Mouse (Mus musculus): ENCODE measurements at regions not wholly inside any gene's neighbourhood (a gene's known extent, or its start where the extent isn't known, plus 50 kb on each side); places are given as distances from the start of the nearest gene placed in this dataset.
A peak's percentile ranks its signal among the peaks of the same experiment; 100 is the strongest.
"Not testable (repeated sequence)": the region's sequence is repeated elsewhere in the genome, so short reads cannot be mapped to it uniquely, and the experiment has no call there.

DNA sequence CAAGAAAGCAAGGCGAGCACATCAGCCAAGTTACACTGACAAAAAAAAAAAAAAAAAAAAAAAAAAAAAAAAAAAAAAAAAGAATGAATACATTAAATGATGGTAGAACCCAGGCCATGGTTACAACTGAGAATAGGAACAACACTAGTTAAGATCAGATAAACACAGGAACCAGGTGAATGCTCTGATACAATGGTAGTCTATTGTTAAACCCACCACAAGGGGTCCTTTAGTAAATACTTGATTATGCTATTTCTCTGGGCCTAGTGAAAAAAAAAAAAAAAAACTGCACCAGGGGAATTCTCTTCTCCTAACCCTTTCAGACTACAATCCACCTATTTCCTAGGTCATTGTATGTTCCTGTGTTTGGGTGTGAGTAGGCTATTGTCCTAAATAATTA lies 2289.7 kb downstream of the Cntnap5b start:
- no peak for DNase-seq (ENCODE audit: low spot score)

DNA sequence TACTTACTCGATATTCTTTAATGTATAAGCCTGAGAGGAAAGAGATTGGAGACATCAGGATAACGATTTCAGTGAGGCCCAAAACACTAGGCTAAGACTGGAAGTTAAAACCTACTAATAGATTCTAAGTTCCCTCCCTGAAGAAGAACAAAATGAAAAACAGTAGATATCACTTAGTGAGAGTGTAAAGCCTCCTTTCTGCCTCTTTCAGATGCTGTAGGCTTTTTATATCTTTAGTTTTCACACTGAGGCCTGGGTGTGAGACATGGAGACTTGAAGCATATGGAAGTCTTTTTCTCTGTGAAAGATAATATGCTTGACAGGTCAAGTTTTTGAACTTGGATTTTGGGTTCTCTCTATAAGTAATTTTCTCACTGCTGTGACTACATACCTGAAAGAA lies 2333.1 kb downstream of the Cntnap5b start:
- DNase-seq (ENCODE audit: low spot score), result no peak

DNA sequence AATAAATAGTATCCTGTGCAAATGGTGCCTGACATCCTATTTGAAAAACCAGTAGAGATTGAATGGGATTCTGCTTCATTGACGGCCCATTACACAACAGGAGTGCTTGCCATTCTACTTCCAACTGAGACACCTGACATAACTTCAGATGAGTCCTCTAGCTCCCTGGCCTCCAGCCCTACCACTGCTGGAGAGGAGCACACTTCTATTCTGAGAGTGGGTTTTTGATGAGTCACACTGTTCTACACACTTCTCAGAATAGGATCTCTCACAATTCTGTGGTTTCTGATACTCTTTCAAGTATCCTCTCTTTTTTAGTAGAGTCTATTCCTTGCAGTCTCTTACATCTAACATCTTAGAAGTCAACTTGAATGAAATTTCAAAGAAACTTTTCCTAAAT lies 2366.5 kb downstream of the Cntnap5b start:
- no peak for DNase-seq (ENCODE audit: low spot score)

DNA sequence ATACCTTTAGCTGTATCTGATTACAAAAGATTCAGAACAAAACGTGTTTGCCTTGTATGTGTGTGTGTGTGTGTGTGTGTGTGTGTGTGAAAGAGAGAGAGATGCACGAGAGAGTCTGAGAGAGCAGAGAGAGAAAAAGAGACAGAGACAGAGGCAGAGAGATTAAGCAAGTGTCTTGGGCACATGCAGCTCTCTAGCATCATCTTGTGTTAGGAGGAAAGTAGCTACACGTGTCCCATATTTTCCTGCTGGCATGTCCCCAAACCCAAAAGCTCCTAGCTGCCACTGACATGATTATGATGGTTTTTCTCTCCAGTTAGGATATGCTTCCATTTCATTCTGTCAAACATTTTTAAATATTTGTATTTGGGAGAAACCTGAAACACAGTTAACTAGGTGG lies 2373.8 kb downstream of the Cntnap5b start:
- no peak for DNase-seq (ENCODE audit: low spot score)

DNA sequence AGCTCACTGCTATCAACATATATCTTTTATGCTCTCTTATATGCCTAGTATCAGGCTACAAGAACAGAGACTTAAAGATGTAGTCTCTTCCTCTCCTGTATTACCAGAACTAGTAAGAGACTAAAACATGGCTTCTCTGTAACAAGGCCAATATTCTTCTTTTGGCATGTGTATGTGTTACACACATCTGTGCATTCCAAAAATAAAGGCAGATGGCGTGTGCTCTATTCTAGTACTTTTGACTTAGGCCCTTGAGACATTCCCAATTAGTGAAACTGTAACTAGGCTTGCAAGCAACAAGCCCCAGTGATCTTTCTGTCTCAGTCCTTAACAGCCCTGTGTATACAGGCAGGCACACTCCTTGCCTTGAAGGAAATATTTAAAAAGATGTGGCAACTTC lies 2394.1 kb downstream of the Cntnap5b start:
- no peak for DNase-seq (ENCODE audit: low spot score)

DNA sequence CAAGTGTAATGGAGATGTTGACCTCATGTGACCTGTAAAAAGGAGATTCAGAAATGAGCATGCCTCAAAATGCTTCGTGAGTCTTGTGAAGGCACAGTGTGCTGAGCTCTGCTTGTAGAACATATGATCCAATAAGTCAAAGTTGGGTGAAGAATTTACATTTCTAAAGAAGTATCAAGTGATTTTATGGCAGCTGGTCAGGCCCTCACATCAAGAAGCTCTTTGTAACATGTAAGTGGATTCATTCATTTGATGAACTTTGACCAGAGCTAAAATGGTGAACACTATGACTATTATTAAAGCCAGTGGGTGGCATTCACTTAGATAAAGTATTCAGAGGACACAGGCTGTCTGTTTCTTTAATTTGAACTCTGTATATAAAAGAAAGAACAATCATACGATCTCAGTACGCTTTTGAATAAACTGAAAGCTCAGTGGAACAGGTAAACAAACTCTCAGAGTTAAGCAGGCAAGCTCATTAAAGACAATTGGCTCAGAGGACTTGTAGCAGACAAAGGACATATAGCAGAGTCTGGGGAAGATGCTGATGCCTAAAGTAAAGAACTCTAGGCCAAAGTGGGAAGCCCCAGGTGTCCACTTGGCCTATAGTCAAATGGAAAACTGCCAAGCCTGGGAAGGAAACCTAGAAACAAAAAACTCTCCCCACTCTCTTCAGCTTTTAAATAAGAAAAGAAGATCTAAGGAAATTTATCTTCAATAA lies 2398.2 kb downstream of the Cntnap5b start:
- peak; percentile 51 for DNase-seq (ENCODE audit: low spot score)

DNA sequence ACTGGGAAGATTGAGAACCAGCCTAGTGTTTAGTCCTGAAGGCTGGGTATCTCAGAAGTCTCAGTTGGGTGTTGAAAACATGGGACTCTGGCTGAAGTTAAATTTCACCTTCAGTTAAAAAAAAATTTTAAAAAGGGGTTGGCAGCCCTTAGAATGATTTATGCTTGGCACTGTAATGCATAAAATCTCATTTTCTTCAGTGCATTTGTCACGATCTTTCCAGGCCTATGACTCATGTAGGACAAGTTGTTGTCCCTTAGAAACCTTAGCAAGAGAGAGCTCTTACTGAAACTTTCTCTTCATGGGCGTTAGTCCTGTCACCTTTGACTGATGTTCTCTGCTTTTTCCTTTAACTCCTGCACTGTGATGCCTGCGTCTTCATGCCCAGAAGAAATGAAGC lies 2413.4 kb downstream of the Cntnap5b start:
- no peak for DNase-seq (ENCODE audit: low spot score)

DNA sequence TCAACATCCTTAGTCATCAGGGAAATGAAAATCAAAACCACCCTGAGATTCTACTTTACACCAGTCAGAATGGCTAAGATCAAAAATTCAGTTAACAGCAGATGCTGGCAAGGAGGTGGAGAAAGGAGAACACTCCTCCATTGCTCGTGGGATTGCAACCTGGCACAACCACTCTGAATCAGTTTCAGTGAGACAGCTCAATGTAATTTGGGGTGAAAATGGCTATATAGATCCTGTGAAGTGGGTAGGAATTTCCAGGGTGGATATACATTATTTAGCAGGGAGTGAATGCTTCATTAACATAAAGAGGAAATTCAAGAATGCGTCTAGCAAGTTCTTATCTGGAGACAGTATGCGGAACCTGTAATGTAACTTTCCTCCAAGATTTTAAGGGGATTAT lies 2462.9 kb downstream of the Cntnap5b start:
- no peak for DNase-seq (ENCODE audit: low spot score)

DNA sequence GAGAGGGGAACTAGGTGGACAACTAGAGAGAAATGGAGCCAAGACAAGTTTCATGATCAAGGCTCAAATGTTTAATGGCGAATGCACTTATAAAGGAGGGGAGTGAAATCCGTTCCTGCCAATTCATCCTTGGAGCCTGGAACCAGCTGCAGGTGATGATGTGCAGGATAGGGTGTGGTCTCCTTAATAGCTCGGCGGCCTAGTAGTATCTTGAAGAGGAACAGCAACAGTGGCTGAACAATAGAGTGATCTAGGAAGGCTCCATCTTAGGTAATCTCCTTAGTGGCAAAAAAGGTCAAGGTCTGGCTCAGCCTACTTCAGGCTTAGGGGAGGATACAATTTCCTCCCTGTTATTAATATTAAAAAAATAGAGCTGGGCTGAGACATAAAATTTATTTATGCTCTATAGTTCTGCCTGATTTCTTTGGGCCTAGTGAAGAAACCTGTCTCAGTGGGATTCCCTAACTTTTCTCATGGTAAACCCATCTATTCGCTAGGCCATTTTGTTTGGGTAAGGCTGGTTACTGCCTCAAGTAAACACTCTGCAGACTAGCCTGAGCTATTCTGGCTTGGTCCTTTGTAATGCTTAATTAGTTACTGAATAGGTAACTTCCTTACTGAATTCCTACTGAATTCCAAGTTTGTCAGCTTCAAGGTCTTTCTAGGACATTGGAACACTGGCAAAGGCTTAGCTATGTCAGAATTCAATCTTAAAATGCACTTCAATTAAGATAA lies 2490.7 kb downstream of the Cntnap5b start:
- not testable (repeated sequence) for DNase-seq (ENCODE audit: low spot score)

DNA sequence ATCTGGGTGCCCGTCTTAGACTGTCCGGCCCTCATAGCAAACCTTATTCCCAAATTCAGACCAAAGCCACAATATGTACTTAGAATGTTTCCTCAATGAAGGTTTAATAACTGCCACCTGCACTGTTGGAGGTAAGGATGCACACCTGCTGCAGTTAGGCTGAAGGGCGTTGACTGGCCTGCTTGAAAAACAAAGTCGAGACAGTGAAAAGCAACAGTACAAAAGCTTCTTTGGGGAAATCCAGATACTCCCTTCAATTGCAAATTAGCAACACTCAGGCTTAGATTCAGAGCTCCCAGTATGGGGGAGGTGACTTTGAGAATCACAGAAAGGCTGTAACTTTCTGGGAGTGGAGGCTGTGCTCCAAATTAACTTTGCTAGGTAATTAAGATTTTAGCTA lies 2491.9 kb downstream of the Cntnap5b start:
- not testable (repeated sequence) for DNase-seq (ENCODE audit: low spot score)

DNA sequence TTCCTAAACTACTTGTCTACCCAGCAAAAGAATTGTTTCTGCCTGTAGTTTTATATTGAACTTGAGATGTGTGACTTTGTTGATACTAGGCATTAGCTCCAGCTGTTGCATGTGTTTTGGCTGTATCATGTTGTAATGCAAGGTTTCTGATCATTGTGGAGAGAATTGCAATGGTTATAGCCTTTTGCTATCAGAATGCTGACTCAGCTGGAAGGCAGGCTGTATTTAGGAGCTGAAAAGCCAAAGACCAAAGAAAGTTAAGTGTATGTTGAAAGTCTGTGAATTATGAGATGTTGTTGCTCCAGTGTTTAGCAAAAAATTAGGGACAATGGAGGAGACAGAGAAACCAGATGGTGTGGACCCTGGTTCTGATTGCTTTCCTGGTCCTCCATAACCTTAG lies 2493.9 kb upstream of the Cdh20 start:
- DNase-seq (ENCODE audit: low spot score), result no peak

DNA sequence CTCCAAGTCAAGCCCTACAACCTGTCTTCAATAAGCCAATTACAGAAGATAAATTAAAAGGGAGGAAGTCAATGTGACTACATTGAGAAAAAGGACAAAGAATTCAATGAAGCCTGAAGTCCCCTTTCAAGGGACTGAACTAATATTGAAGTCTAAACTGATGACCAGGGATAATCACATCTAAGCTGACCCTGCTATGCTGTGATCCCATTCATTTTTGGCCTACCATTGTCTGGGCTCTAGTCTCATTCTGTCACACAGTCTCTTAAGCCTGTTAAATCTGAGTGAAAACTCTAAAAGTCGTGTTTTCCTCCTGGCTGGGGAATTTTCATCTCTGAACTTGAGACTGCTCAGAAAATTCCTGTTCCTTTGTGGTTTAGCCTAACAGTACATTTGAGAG lies 2480.0 kb upstream of the Cdh20 start:
- peak; percentile 25 for DNase-seq (ENCODE audit: low spot score)

DNA sequence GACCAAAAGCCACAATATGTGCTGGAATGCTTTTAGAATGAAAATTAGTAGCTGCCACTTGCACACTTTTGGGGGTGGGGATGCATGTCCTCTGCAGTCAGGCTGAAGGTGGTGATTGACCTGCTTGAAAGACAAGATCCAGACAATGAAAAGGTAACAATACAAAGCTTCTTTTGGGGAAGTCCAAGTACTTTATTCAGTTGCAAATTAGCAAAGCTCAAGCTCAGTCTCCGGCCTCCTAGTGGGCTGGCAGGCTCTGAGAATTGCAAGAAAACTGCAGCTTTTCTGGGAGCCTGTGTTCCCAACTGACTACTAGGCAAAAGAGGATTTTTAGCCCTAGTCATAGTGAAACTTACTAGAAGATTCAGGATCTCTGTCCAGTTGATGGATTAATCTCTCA lies 2464.8 kb upstream of the Cdh20 start:
- no peak for DNase-seq (ENCODE audit: low spot score)

DNA sequence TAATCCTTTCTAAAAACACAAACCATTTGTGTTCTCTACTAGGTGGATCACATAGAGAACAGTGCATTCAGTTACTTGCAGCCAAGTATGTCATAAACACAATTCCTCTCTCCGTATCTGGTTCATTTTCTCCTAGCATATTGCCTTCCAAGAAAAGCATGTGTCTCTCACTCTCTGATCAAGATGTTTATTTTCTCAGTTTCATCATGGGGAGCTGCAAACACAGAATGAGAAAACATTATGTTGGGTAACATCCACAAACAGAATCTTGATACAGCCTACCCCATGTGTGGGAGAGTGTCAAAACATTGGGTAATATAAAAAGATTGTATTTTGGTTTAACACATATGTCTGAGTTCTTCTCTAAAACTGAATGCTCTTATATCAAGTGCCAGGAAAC lies 2415.2 kb upstream of the Cdh20 start:
- no peak for DNase-seq (ENCODE audit: low spot score)

DNA sequence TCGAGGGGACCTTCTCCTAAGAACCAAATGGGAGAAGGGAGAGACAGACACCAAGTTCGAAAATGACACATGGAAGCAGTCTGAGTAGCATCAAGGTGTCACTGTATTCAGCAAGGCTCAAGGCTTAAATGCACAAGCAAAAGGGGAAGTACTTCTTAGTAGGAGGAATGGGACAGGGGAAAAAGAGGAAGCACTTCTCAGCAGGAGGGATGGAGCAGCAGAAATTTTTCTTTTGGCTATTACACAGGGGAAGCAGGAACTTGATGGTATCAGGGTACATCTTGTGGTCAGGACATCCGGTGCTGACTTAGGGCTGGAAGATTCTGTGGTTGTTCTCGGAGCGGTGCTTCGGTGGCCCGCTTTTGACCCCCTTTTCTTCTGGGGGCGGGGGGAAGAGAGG lies 2410.4 kb upstream of the Cdh20 start:
- DNase-seq (ENCODE audit: low spot score), result not testable (repeated sequence)

DNA sequence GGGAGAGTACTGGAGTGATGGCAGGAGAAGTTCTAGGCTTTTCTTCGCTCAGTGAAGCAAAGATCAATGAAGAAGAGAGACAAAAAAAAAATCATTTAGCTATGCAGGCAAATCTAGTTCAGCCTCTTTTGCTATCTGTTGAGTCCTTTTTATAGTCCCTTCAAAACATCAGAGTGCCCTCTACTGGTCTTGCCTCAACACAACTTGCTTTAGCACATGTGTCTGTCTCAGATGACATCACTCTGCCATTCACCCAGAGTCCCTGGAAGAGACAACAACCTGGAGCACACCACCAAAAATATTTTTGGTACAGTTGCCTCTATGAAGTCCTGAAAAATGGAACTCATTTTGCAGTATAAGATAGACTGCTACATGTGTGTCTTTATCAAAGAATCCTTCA lies 2389.7 kb upstream of the Cdh20 start:
- peak; percentile 45 for DNase-seq (ENCODE audit: low spot score)
